Mouse (Mus musculus): ENCODE measurements around the gene Sgms1. TPM values are rescaled to one million over a fixed set of nuclear protein-coding genes. Genes with fewer than 3 reads are reported as not detected.
"Not testable (repeated sequence)": the region's sequence is repeated elsewhere in the genome, so short reads cannot be mapped to it uniquely, and the experiment has no call there.

Sgms1 gene
- total RNA-seq, 2 experiments from 2014 or later = 37.0 to 45.7 TPM

DNA sequence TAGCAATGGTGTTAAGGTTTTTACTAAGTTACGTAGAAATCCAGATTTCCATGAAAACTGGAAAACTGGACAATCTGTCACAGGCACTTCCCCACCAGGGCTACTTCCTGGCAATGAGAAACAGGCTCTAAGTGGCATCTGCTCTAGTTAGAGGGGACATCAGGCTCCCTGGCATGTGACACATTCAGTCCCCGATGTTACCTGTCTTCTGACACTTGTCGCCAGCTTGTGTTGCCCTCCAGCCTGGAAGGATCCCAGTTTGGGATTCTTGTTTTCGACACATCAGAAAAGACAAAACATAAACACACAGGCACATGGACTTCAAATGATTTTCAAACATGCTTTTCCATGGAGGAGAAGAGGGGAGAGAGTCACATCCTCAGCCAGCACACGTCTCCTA lies 60.0 kb downstream of the Sgms1 start:
- no peak for DNase-seq (ENCODE audit: extremely low spot score in 1 of 2, low spot score in 1 of 2)

- DNase-seq (ENCODE audit: extremely low spot score in 1 of 2, low spot score in 1 of 2) = no peak
Observed at GRCm38 (mm10) chr19:32328089-32328828, 61.3 kb downstream of the Sgms1 start.

DNA sequence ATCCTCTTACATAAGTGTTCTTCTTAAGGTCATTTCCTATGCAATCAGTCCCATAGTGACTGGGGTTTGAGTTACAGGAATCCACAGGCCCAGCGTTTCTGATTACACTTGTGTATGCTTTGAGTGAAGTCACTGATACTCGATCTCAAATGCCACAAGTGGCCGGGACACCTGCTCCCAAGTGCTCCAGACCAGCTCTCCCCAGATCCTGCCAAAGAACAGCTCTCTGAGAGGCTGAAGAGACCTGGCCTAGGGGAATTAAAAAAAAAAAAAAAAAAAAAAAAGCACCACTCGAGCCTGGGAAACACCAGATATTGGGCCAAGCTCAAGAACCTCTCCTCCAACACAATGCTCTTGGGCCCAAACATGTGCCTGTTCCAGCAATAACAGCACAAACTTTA lies 62.9 kb downstream of the Sgms1 start:
- DNase-seq (ENCODE audit: extremely low spot score in 1 of 2, low spot score in 1 of 2) = no peak

DNA sequence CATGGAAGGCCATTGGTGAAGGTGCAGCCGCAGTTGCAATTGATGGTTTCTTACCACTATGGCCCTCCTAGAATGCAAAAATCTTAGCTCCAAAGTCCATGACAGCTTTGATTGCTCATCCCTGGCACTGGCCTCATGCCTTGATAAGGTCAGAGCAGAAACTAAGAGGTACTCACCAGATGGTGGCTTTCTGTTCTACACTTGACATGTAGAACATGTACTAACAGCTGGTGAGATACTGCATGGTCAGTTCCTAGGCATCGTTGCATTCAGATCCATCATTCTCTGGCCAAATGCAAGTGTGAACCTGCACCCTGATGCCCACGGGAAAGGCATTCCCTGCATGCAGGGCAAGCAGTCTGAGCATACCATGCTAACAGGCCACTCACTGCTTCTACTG lies 63.4 kb downstream of the Sgms1 start:
- no peak for DNase-seq (ENCODE audit: extremely low spot score in 1 of 2, low spot score in 1 of 2)

- DNase-seq (ENCODE audit: extremely low spot score in 1 of 2, low spot score in 1 of 2) = no peak
Observed at GRCm38 (mm10) chr19:32325100-32325768, 64.3 kb downstream of the Sgms1 start.

- no peak for DNase-seq (ENCODE audit: extremely low spot score in 1 of 2, low spot score in 1 of 2)
Observed at GRCm38 (mm10) chr19:32324550-32324949, 65.0 kb downstream of the Sgms1 start.

DNA sequence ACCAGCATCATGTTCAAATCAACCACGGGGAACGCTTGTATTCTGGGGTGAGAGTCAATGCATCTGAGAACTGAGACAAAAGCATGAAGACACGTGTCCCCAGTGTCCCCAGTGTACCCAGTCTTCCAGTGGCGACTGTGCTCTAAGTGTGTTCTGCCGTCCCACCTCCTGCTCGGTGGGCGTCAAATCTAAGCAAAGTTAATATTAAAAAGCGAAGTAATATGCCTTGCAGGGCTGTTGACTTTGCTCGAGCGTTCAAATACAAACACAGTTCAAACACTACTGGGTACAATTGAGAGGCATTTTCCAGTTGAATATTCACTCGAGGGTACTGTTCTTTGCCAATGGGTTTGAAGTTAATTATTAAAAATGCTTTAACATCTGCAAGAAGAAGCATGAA lies 66.4 kb downstream of the Sgms1 start:
- no peak for DNase-seq (ENCODE audit: extremely low spot score in 1 of 2, low spot score in 1 of 2)

DNA sequence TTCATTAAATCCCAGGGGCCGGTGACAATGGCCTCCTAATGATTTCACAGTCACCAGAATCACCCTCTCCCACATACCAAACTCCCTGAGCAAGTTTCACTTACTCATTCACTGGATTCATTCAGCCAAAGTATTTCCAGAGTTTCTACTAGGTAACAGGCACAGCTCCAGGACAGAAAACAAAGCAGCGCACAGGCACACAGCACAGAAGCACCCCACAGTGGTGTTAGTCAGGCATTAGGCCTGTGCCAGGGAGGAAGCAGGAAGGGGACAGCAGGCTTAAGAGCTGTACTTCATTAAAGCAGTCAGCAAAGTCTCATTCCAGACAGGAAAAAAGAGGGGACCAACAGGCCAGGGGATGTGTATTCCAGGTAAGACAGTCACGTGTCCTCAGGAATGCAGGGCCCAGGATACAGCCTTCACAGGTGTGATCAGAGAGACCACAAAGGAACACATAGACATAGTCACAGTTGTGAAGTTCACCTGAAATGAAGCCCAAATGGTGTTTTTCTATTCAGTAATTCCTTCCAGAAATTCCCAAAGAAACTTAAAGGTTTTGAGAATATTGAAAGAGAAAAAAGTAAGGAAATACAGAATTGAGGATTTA lies 67.0 kb downstream of the Sgms1 start:
- no peak for DNase-seq (ENCODE audit: extremely low spot score in 1 of 2, low spot score in 1 of 2)

GRCm38 (mm10) chr19:32320366-32320666 lies 69.2 kb downstream of the Sgms1 start:
- peak in 1 of 2 experiments; percentile 56 for DNase-seq (ENCODE audit: extremely low spot score in 1 of 2, low spot score in 1 of 2)

DNA sequence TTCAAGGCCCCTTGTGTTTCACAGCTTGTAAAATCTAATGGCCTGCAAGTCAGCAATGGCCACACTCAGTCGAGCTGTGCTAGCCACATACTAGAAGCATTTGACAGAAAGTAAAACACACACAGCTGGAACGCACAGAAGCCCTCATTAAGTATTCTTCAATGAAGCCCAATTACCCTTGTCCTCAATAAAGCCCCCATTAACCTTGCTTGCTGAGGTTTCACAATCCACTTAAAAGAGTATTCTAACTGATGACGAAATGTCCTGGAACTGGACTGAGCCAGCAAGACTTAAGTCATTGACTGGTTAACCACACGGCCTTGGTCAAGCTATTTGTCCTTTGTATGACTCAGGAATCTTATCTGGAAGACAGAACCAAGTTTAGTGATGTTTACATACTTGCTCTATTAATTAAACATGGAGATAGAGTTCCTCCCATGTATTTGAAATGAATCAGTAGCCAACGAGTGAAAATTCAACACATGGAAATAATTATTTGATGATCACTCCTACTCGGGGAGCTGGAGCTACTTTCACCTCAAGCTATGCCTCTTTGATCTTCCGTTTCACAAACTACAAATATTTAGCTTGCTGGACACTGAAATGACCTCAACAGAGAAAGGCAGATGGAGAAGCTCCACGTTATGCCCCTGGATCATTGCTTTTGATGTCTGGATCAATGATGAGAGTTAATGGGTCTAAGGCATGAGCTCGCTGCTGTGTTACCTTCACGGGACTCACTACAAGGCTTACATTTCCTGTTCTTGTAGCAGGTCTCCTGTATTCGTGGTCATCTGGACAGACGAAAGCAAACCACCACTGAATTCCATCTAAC lies 69.8 kb downstream of the Sgms1 start:
- no peak for DNase-seq (ENCODE audit: extremely low spot score in 1 of 2, low spot score in 1 of 2)

DNA sequence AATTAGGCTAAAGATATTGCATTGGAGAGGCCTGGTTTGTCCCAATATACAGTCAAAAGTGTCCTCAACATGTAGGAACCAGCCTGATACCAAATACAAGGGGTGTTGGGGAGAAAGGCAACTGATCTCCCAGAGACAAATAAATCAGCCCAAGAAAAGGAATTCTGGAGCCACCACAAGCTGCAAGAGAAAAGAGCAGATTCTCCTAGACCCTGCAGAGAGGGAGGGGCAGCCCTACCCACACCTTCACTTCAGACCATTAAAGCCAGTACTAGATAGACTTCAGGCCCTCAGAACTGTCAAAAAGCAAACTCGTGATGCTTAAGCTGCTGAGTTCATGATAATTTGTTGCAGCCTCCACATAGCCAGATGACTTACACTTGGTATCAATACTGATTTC lies 70.5 kb downstream of the Sgms1 start:
- DNase-seq (ENCODE audit: extremely low spot score in 1 of 2, low spot score in 1 of 2) = no peak

DNA sequence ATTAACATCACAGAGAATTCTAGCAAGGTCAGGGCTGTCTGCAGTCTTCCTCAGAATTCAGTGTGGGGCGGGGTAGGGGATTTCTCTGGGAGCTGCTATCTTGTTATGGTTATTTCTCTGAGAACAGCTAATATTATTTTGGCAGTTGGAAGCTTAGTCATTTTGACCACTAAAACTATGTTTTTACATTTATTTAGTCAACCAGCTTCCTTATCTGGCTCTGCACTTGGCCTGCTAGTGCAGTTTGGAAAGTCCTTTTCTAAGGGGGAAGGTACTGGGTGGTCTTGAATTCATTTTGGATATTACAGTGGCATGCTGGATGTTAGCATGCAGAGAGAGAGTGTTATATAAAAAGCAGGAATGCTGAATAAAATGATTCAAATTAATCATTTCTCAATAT lies 72.2 kb downstream of the Sgms1 start:
- not testable (repeated sequence) for DNase-seq (ENCODE audit: extremely low spot score in 1 of 2, low spot score in 1 of 2)

GRCm38 (mm10) chr19:32313304-32313703 lies 76.2 kb downstream of the Sgms1 start:
- DNase-seq (ENCODE audit: extremely low spot score in 1 of 2, low spot score in 1 of 2) = no peak

DNA sequence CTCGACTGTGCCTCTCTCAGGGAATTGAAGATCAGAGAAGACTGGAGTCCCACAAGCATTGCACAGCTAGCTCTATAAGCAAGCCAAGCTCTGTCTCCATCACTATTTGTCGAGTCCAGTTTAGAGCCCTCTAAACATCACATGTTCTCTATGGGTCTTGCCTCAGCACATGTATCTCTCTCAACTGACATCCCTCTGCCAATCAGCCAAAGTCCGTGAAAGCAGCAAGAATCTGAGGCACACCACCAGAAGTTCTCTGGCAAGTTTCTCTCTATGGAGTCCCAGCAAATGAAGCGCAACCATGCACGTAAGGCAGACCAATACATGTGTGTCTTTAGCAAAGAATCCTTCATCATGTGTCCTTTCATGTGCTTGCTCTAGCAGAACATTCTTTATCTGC lies 77.8 kb downstream of the Sgms1 start:
- DNase-seq (ENCODE audit: extremely low spot score in 1 of 2, low spot score in 1 of 2) = no peak

GRCm38 (mm10) chr19:32311063-32311462 lies 78.5 kb downstream of the Sgms1 start:
- DNase-seq (ENCODE audit: extremely low spot score in 1 of 2, low spot score in 1 of 2) = no peak

DNA sequence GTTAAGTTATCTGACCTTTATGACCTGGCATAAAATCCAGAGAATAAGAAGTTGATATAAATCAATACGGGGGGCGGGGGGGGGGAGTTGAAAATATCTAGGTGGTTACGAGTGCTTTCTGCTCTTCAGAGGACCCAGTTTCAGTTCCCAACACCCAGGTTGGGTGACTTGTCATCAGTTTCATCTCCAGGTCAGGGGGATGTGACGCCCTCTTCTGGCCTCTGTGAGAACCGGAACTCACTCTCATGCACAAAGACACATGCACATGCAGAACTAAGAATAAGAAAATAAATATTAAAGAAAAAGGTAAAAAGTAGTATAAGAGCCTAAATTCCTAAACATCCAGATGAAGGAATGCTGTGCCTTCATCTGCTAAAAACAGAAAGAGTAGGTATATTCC lies 79.0 kb downstream of the Sgms1 start:
- no peak for DNase-seq (ENCODE audit: extremely low spot score in 1 of 2, low spot score in 1 of 2)

DNA sequence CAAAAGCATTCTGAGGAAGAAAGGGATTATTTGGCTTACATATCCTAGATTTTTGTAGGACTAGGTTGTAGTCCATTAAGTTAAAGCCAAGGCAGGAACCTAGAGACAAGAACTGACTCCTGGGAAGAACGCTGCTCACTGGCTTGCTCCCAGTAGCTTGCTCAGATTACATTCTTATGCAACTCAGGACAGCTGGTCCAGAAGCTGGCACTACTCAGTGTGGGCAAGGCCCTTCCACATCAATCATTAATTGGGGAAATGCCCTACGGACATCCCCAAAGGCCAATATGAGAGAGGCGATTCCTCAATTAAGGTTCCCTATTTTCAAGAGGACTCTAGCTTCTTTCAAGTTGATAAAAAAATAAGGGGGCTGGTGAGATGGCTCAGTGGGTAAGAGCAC lies 80.2 kb downstream of the Sgms1 start:
- no peak for DNase-seq (ENCODE audit: extremely low spot score in 1 of 2, low spot score in 1 of 2)

GRCm38 (mm10) chr19:32308311-32308710 lies 81.2 kb downstream of the Sgms1 start:
- DNase-seq (ENCODE audit: extremely low spot score in 1 of 2, low spot score in 1 of 2) = no peak

DNA sequence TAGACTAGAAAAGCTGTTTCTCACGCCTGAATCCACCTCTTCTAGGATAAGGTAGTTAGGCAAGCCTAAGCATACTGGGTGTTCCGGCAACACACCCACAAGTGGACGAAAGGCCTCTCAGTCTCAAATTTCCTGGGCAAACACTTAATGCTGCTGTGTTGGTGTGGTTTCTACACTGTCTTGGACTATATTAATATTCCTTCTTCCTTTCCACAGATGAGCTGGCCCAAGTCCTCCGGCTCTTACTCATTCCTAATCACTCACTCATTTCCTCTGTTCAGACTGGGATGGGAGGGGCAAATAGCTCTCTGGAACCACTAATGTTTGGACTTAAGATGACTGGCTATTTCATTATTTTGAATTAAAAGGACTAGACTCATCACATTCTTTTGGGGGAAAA lies 84.6 kb downstream of the Sgms1 start:
- DNase-seq (ENCODE audit: extremely low spot score in 1 of 2, low spot score in 1 of 2) = no peak

GRCm38 (mm10) chr19:32304008-32304873 lies 85.3 kb downstream of the Sgms1 start:
- no peak for DNase-seq (ENCODE audit: extremely low spot score in 1 of 2, low spot score in 1 of 2)

Measured in layer of hippocampus, postnatal 25 days (tissue).